Mouse (Mus musculus) embryonic facial prominence, embryonic 15.5 days (tissue): Measurements from ENCODE around the gene Cpsf6. TPM values are rescaled to one million over a fixed set of nuclear protein-coding genes. Genes with fewer than 3 reads are reported as not detected.

Experiments
- ATAC-seq: fragments of 200-750 bp; cut with Nextera tagmentation; 2 replicates; pipeline ENCODE4 v1.8.0; 2017; ENCODE audit warnings: low read depth, moderate TSS enrichment; ENCODE audit not compliant: insufficient number of reproducible peaks, low FRiP score, low TSS enrichment
- H3K27ac ChIP-seq: fragments of 300-500 bp; sonication (generic); replicated peaks from 2 replicates; pipeline ENCODE4 v1.5.1; 2015; ENCODE audit warnings: mild to moderate bottlenecking, inconsistent platforms
- H3K27me3 ChIP-seq: fragments of 300-500 bp; sonication (generic); 2 replicates; pipeline ENCODE4 v1.6.1; 2015; ENCODE audit warnings: inconsistent platforms
- H3K36me3 ChIP-seq: fragments of 300-500 bp; sonication (generic); 2 replicates; pipeline ENCODE4 v1.6.1; 2015; ENCODE audit warnings: mild to moderate bottlenecking, inconsistent platforms
- H3K4me1 ChIP-seq: fragments of 300-500 bp; sonication (generic); 2 replicates; pipeline ENCODE4 v1.6.1; 2015; ENCODE audit warnings: inconsistent platforms
- H3K4me2 ChIP-seq: fragments of 300-500 bp; sonication (generic); replicated peaks from 2 replicates; pipeline ENCODE4 v1.6.1; 2015; ENCODE audit warnings: mild to moderate bottlenecking, inconsistent platforms
- H3K4me3 ChIP-seq: fragments of 300-500 bp; sonication (generic); replicated peaks from 2 replicates; pipeline ENCODE4 v1.5.1; 2015; ENCODE audit warnings: mild to moderate bottlenecking, inconsistent platforms
- H3K9ac ChIP-seq: fragments of 300-500 bp; sonication (generic); 2 replicates; pipeline ENCODE4 v1.6.1; 2015; ENCODE audit warnings: inconsistent platforms
- H3K9me3 ChIP-seq: fragments of 300-500 bp; sonication (generic); replicated peaks from 2 replicates; pipeline ENCODE4 v1.6.1; 2016; ENCODE audit warnings: inconsistent platforms
- WGBS: fragments of 180-500 bp; shearing (Covaris S2); methylation state at CpG from one replicate; pipeline ENCODE4 v1.1.7; 2015; 5-methylcytosine and 5-hydroxymethylcytosine counted together
- polyA plus RNA-seq: library from polyadenylated mRNA; unstranded; fragments of >200 nt; fragmentation: Nextera tagmentation; extraction: Ambion mirVana; gene quantifications from 2 replicates; pipeline ENCODE4 v1.2.1, GENCODE M21; 2015

The Cpsf6 gene
- polyA plus RNA-seq: 124 and 127 TPM in 2 replicates

GRCm38 (mm10) chr10:117379908-117380307 lies at the start of gene Cpsf6:
Cpsf6 (minus strand) TSS chr10:117380015.
- 82% methylated on average over 6 of the region's 6 CpGs for WGBS
- no peak for ATAC-seq
- no peaks in the 10 kb centered on the region for H3K36me3 ChIP-seq
- no peaks in the 10 kb centered on the region for H3K9me3 ChIP-seq
- H3K9ac ChIP-seq: no peak within 1 kb of the TSS
- H3K27me3 ChIP-seq: no peaks in the 10 kb centered on the region
- H3K4me1 ChIP-seq: peaks cover 4% of the 10 kb centered on the region; the same call in 1 of the 2 replicates
- no peak within 1 kb of the TSS for H3K4me2 ChIP-seq
- H3K27ac ChIP-seq: no peak within 1 kb of the TSS
- H3K4me3 ChIP-seq: no peak within 1 kb of the TSS

GRCm38 (mm10) chr10:117426615-117426969 lies 46.8 kb upstream of the Cpsf6 start:
- Histone ChIP-seq H3K27me3 (no peaks in the 10 kb centered on the region), H3K36me3 (no peaks in the 10 kb centered on the region), H3K4me2 (no peak overlapping the region), H3K4me3 (no peak overlapping the region), H3K27ac (no peak overlapping the region), H3K9me3 (no peaks in the 10 kb centered on the region), H3K9ac (no peak overlapping the region), H3K4me1 (no peaks in the 10 kb centered on the region)
- WGBS: 65% methylated on average over 1 of the region's 1 CpGs
- ATAC-seq: no peak

- Histone ChIP-seq H3K4me3 (no peak overlapping the region), H3K4me1 (no peaks in the 10 kb centered on the region), H3K4me2 (no peak overlapping the region), H3K27ac (no peak overlapping the region), H3K9ac (no peak overlapping the region), H3K27me3 (no peaks in the 10 kb centered on the region), H3K36me3 (no peaks in the 10 kb centered on the region), H3K9me3 (no peaks in the 10 kb centered on the region)
- no peak for ATAC-seq
- WGBS: 53% methylated on average over 11 of the region's 11 CpGs
These were observed 46.2 kb upstream of the Cpsf6 start for GRCm38 (mm10) chr10:117425907-117426614.

- WGBS: 89% methylated on average over 5 of the region's 5 CpGs
- H3K9ac ChIP-seq: no peak overlapping the region
- no peaks in the 10 kb centered on the region for H3K36me3 ChIP-seq
- no peak overlapping the region for H3K4me2 ChIP-seq
- H3K4me3 ChIP-seq: no peak overlapping the region
- ATAC-seq: no peak
- H3K4me1 ChIP-seq: no peaks in the 10 kb centered on the region
- no peak overlapping the region for H3K27ac ChIP-seq
- no peaks in the 10 kb centered on the region for H3K27me3 ChIP-seq
- no peaks in the 10 kb centered on the region for H3K9me3 ChIP-seq
These were observed 45.2 kb upstream of the Cpsf6 start for GRCm38 (mm10) chr10:117425013-117425412.

- Histone ChIP-seq H3K4me3 (no peak overlapping the region), H3K4me1 (no peaks in the 10 kb centered on the region), H3K27ac (no peak overlapping the region), H3K4me2 (no peak overlapping the region), H3K27me3 (no peaks in the 10 kb centered on the region), H3K36me3 (no peaks in the 10 kb centered on the region), H3K9me3 (no peaks in the 10 kb centered on the region), H3K9ac (no peak overlapping the region)
- ATAC-seq: no peak
- WGBS: 70% methylated on average over 3 of the region's 3 CpGs
These were observed 44.5 kb upstream of the Cpsf6 start for GRCm38 (mm10) chr10:117424146-117424905.

- no peaks in the 10 kb centered on the region for H3K36me3 ChIP-seq
- 84% methylated on average over 17 of the region's 17 CpGs for WGBS
These were observed 43.5 kb upstream of the Cpsf6 start for GRCm38 (mm10) chr10:117423025-117424002.

GRCm38 (mm10) chr10:117422174-117422808 lies 42.5 kb upstream of the Cpsf6 start:
- ATAC-seq: no peak
- Histone ChIP-seq H3K9me3 (no peaks in the 10 kb centered on the region), H3K27ac (no peak overlapping the region), H3K4me3 (no peak overlapping the region), H3K4me2 (no peak overlapping the region), H3K9ac (no peak overlapping the region), H3K36me3 (no peaks in the 10 kb centered on the region), H3K27me3 (no peaks in the 10 kb centered on the region), H3K4me1 (peaks cover 11% of the 10 kb centered on the region)
- WGBS: 67% methylated on average over 6 of the region's 6 CpGs

More at GRCm38 (mm10) chr10:117423025-117424002, 43.5 kb upstream of the Cpsf6 start:
- ATAC-seq: no peak
- H3K9me3 ChIP-seq: no peaks in the 10 kb centered on the region
- 0 out of 2 replicates have a peak, but pooled peaks cover under 1% of the 10 kb centered on the region for H3K4me1 ChIP-seq
- no peak overlapping the region for H3K4me3 ChIP-seq
- H3K9ac ChIP-seq: no peak overlapping the region
- no peaks in the 10 kb centered on the region for H3K27me3 ChIP-seq
- H3K27ac ChIP-seq: no peak overlapping the region
- H3K4me2 ChIP-seq: no peak overlapping the region

- Histone ChIP-seq H3K9ac (no peak overlapping the region), H3K9me3 (no peaks in the 10 kb centered on the region), H3K4me3 (no peak overlapping the region), H3K27ac (no peak overlapping the region), H3K36me3 (no peaks in the 10 kb centered on the region), H3K27me3 (no peaks in the 10 kb centered on the region), H3K4me2 (no peak overlapping the region), H3K4me1 (peaks cover 14% of the 10 kb centered on the region)
- no peak for ATAC-seq
- WGBS: 74% methylated on average over 7 of the region's 7 CpGs
These were observed 41.7 kb upstream of the Cpsf6 start for GRCm38 (mm10) chr10:117421283-117422107.

GRCm38 (mm10) chr10:117420502-117421282 lies 40.9 kb upstream of the Cpsf6 start:
- peaks cover 14% of the 10 kb centered on the region for H3K4me1 ChIP-seq
- H3K27me3 ChIP-seq: no peaks in the 10 kb centered on the region
- no peak overlapping the region for H3K4me3 ChIP-seq
- H3K27ac ChIP-seq: no peak overlapping the region
- 83% methylated on average over 9 of the region's 9 CpGs for WGBS
- no peak overlapping the region for H3K4me2 ChIP-seq
- ATAC-seq: no peak
- H3K9ac ChIP-seq: no peak overlapping the region
- H3K36me3 ChIP-seq: no peaks in the 10 kb centered on the region
- no peaks in the 10 kb centered on the region for H3K9me3 ChIP-seq
